Mouse (Mus musculus): Measurements from ENCODE around the gene Krt27.

GRCm38 (mm10) chr11:99374803-99375202 lies 23.9 kb upstream of the Krt27 start, which contains the start of gene Krt28:
- TF ChIP-seq GATA1 (IDR thresholded peaks at IDR 0.05; ENCODE audit: low read length) (no peak), TAL1 (IDR thresholded peaks at IDR 0.05; ENCODE audit: low read length) (no peak)
